Mouse (Mus musculus) lung, postnatal 0 days (tissue): ENCODE results near the gene Hdhd3.

Experiments used
- CTCF ChIP-seq: IDR thresholded peaks from 2 replicates; pipeline ENCODE4 v1.5.1; 2016; ENCODE audit warnings: antibody characterized with exemption, mild to moderate bottlenecking
- EP300 ChIP-seq: IDR thresholded peaks from 2 replicates; pipeline ENCODE4 v1.6.1; 2016; ENCODE audit warnings: antibody characterized with exemption, mild to moderate bottlenecking, control low read depth

GRCm38 (mm10) chr4:62515490-62515889, 12.2 kb upstream of the Hdhd3 start:
- TF ChIP-seq EP300 (no peak), CTCF (no peak)
